Mouse (Mus musculus): ENCODE measurements at regions not wholly inside any gene's neighbourhood (a gene's known extent, or its start where the extent isn't known, plus 50 kb on each side); places are given as distances from the start of the nearest gene placed in this dataset.
"Not testable (repeated sequence)": the region's sequence is repeated elsewhere in the genome, so short reads cannot be mapped to it uniquely, and the experiment has no call there.

DNA sequence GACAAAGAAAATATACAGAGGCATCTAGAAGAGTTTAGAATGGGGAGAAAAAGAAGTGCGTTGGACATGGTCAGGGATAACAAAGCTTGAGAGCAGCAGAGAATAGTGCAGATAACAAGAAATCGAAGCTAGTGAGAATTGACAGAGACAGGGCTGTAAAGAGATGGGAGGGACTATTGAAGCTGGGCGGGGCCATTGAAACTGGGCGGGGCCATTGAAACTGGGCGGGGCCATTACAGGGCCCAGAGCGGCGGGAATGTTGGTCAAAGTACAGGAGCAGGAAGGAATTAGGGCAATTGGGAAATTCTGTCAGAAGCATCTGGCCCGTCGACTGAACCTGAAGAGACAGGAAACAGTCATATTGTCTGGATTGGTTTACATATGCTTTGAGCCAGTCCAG lies 243.3 kb upstream of the Srek1ip1 start:
- H3K36me3 ChIP-seq (ENCODE audit: control insufficient read depth, insufficient read depth, low read length) = no peaks in the 10 kb centered on the region
- ATAC-seq (ENCODE audit: low FRiP score, low TSS enrichment) (no peak), DNase-seq (ENCODE audit: low spot score) (no peak)
- H3K9me3 ChIP-seq (ENCODE audit: control insufficient read depth, low read length) = no peaks in the 10 kb centered on the region
- H3K4me2 ChIP-seq (replicated peaks; ENCODE audit: low read depth) = no peak overlapping the region
- no peak overlapping the region for H3K27ac ChIP-seq (replicated peaks)
- TF ChIP-seq CTCF (IDR thresholded peaks at IDR 0.05; ENCODE audit: low read depth) (no peak), EP300 (optimal IDR thresholded peaks at IDR 0.05) (no peak)
- H3K4me3 ChIP-seq (ENCODE audit: low read depth, low read length) = no peak overlapping the region
- WGBS = 77% methylated on average over 9 of the region's 9 CpGs
- H3K27me3 ChIP-seq (ENCODE audit: control insufficient read depth, insufficient read depth, low read length) = no peaks in the 10 kb centered on the region
- no peaks in the 10 kb centered on the region for H3K4me1 ChIP-seq (replicated peaks; ENCODE audit: control insufficient read depth, insufficient read depth)
- no peak overlapping the region for H3K9ac ChIP-seq (ENCODE audit: low read length)

DNA sequence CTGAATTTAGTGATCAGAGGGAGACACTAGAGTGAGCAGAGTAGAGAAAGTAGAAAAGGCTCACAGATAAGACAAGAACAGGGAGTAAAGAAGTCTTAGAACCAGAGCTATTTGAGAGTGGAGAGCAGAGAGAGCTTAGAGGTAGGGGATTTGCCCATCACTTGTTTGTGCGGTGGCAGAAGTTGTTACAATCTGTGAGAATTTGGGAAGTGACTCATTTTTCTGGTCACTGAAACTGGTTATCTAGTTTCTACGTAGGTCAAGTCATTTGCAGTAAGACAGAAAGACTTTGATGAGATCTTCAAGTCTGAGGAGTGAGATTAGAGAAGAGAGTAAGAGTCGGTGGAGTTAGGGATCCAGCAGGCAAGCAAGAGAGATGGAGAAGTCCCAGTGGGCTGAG lies 239.0 kb upstream of the Srek1ip1 start:
- ATAC-seq (ENCODE audit: low FRiP score, low TSS enrichment) (no peak), DNase-seq (ENCODE audit: low spot score) (no peak)
- H3K4me3 ChIP-seq (ENCODE audit: low read depth, low read length) = no peak overlapping the region
- no peaks in the 10 kb centered on the region for H3K9me3 ChIP-seq (ENCODE audit: control insufficient read depth, low read length)
- H3K4me1 ChIP-seq (replicated peaks; ENCODE audit: control insufficient read depth, insufficient read depth) = no peaks in the 10 kb centered on the region
- TF ChIP-seq EP300 (optimal IDR thresholded peaks at IDR 0.05) = no peak
- TF ChIP-seq CTCF (IDR thresholded peaks at IDR 0.05; ENCODE audit: low read depth) = no peak
- no peak overlapping the region for H3K9ac ChIP-seq (ENCODE audit: low read length)
- no peaks in the 10 kb centered on the region for H3K36me3 ChIP-seq (ENCODE audit: control insufficient read depth, insufficient read depth, low read length)
- H3K4me2 ChIP-seq (replicated peaks; ENCODE audit: low read depth) = no peak overlapping the region
- H3K27ac ChIP-seq (replicated peaks) = no peak overlapping the region
- 80% methylated on average over 3 of the region's 3 CpGs for WGBS
- no peaks in the 10 kb centered on the region for H3K27me3 ChIP-seq (ENCODE audit: control insufficient read depth, insufficient read depth, low read length)

DNA sequence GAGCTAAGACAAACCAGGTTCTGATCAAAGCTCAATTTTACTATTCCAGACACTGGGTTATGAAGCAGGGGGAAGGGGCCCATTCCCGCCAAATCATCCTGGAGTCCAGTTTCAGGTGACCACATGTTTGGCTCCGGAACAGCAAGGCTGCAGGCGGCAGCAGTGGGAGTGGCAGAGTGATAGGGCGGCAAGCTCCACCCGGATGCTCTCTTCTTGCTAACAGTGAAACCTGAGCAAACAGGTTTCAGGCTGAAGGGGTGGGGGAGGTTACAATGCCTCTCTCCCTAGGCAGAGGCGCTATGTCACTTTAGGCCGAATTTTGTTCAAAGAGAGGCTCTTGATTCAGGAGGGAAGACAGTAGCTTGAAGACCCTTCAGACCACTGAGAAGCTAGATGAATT lies 235.7 kb upstream of the Srek1ip1 start:
- H3K4me3 ChIP-seq (ENCODE audit: low read depth, low read length); H3K4me1 ChIP-seq (replicated peaks; ENCODE audit: control insufficient read depth, insufficient read depth); H3K4me2 ChIP-seq (replicated peaks; ENCODE audit: low read depth); H3K9me3 ChIP-seq (ENCODE audit: control insufficient read depth, low read length); ATAC-seq (ENCODE audit: low FRiP score, low TSS enrichment); H3K36me3 ChIP-seq (ENCODE audit: control insufficient read depth, insufficient read depth, low read length); H3K27ac ChIP-seq (replicated peaks); H3K27me3 ChIP-seq (ENCODE audit: control insufficient read depth, insufficient read depth, low read length); H3K9ac ChIP-seq (ENCODE audit: low read length): not testable (repeated sequence)
- peak; percentile 39 for DNase-seq (ENCODE audit: low spot score)
- WGBS = 35% methylated on average over 7 of the region's 7 CpGs

DNA sequence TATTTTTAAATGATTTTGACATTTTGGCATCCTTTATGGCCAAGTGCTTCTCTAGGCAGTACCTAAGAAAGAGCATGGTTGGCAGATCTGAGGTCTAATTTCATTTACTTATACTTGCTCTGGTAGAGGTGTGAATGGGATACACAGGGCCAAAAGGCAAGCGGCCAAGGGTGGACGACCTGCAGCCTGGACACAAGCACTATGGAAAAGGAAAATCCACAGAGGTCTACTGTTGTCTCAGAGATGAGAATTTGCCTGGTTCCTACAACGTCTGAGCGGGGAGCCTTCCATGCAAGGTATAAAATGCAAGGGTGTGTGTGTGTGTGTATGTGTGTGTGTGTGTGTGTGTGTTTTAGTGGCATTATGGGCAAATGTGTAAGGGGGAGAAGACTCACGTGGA lies 232.4 kb upstream of the Srek1ip1 start:
- TF ChIP-seq CTCF (IDR thresholded peaks at IDR 0.05; ENCODE audit: low read depth) (no peak), EP300 (optimal IDR thresholded peaks at IDR 0.05) (no peak)
- no peaks in the 10 kb centered on the region for H3K36me3 ChIP-seq (ENCODE audit: control insufficient read depth, insufficient read depth, low read length)
- no peak overlapping the region for H3K4me3 ChIP-seq (ENCODE audit: low read depth, low read length)
- ATAC-seq (ENCODE audit: low FRiP score, low TSS enrichment) (no peak), DNase-seq (ENCODE audit: low spot score) (no peak)
- no peak overlapping the region for H3K27ac ChIP-seq (replicated peaks)
- 78% methylated on average over 5 of the region's 5 CpGs for WGBS
- no peaks in the 10 kb centered on the region for H3K27me3 ChIP-seq (ENCODE audit: control insufficient read depth, insufficient read depth, low read length)
- no peak overlapping the region for H3K4me2 ChIP-seq (replicated peaks; ENCODE audit: low read depth)
- H3K9ac ChIP-seq (ENCODE audit: low read length) = no peak overlapping the region
- no peaks in the 10 kb centered on the region for H3K4me1 ChIP-seq (replicated peaks; ENCODE audit: control insufficient read depth, insufficient read depth)
- no peaks in the 10 kb centered on the region for H3K9me3 ChIP-seq (ENCODE audit: control insufficient read depth, low read length)

DNA sequence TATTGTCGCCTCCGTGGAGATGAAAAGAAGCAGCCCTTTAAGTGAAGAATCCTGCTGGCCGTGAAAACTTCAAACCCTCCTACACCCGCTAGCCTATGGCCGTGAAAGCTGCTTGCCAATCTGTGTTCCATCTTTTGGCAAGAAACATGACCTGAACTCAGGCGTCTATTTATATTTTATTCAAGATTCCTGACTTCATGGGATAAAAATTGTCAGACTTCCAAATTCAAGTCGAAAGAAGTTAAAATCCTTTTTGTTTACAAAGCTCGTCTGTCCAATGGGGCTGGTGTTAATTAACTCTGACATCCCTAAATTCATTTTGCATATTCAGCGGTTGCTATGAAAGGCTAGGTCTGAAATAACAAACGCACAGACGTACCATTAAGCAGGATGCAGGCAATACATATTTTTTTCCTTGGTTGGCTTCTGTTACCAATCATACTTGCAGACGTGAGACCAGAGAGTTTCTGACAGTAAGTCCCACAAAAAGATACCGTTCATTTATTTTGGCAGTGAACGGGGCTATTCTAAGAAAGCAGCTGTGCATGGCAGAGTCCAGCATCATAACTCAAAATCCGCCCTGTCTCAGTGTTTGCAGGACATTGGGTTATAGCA lies 231.7 kb upstream of the Srek1ip1 start:
- DNase-seq (ENCODE audit: low spot score) = no peak
- no peaks in the 10 kb centered on the region for H3K27me3 ChIP-seq (ENCODE audit: control insufficient read depth, insufficient read depth, low read length)
- no peak for ATAC-seq (ENCODE audit: low FRiP score, low TSS enrichment)
- H3K4me2 ChIP-seq (replicated peaks; ENCODE audit: low read depth) = 0 out of 2 replicates have a peak overlapping the region, but pooled peaks have one; percentile 23
- no peak overlapping the region for H3K27ac ChIP-seq (replicated peaks)
- no peak overlapping the region for H3K9ac ChIP-seq (ENCODE audit: low read length)
- H3K4me1 ChIP-seq (replicated peaks; ENCODE audit: control insufficient read depth, insufficient read depth) = no peaks in the 10 kb centered on the region
- no peaks in the 10 kb centered on the region for H3K9me3 ChIP-seq (ENCODE audit: control insufficient read depth, low read length)
- TF ChIP-seq CTCF (IDR thresholded peaks at IDR 0.05; ENCODE audit: low read depth) (no peak), EP300 (optimal IDR thresholded peaks at IDR 0.05) (no peak)
- no peak overlapping the region for H3K4me3 ChIP-seq (ENCODE audit: low read depth, low read length)
- H3K36me3 ChIP-seq (ENCODE audit: control insufficient read depth, insufficient read depth, low read length) = no peaks in the 10 kb centered on the region
- 37% methylated on average over 15 of the region's 15 CpGs for WGBS

DNA sequence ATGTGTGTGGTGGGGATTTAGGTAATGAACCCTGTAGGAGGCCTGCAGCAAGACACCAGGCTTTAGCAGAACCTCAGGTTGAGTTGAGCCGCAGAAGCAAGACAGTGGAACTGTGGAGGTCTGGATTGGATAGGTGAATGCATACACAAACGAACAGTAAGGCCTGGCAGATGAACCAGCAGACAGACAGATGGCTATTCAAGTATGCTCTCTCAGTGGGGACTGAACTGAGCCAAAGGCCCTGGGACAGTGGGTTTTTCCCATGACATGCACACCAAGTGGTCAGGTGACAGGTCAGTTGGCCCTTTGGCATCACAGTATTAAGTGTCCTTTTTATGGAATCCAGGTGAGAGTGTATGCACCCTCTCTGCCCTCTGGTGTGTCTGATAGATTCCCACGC lies 229.7 kb upstream of the Srek1ip1 start:
- Histone ChIP-seq H3K4me1 (replicated peaks; ENCODE audit: control insufficient read depth, insufficient read depth) (no peaks in the 10 kb centered on the region), H3K4me3 (ENCODE audit: low read depth, low read length) (no peak overlapping the region), H3K4me2 (replicated peaks; ENCODE audit: low read depth) (no peak overlapping the region), H3K9ac (ENCODE audit: low read length) (no peak overlapping the region), H3K27me3 (ENCODE audit: control insufficient read depth, insufficient read depth, low read length) (no peaks in the 10 kb centered on the region), H3K27ac (replicated peaks) (no peak overlapping the region), H3K9me3 (ENCODE audit: control insufficient read depth, low read length) (no peaks in the 10 kb centered on the region), H3K36me3 (ENCODE audit: control insufficient read depth, insufficient read depth, low read length) (no peaks in the 10 kb centered on the region)
- DNase-seq (ENCODE audit: low spot score) = no peak
- WGBS = 64% methylated on average over 3 of the region's 3 CpGs
- TF ChIP-seq CTCF (IDR thresholded peaks at IDR 0.05; ENCODE audit: low read depth) (no peak), EP300 (optimal IDR thresholded peaks at IDR 0.05) (no peak)
- no peak for ATAC-seq (ENCODE audit: low FRiP score, low TSS enrichment)
